Mouse (Mus musculus) layer of hippocampus, adult 11-12 months (tissue): Measurements from ENCODE around the gene Bbx.

ENCODE experiments used
- DNase-seq: peaks from one replicate; pipeline ENCODE4 v3.0.0; 2022; ENCODE audit warnings: low spot score

Bbx gene

GRCm38 (mm10) chr16:50228833-50229232, 203.4 kb downstream of the Bbx start:
- no peak for DNase-seq

GRCm38 (mm10) chr16:50226274-50226673, 205.9 kb downstream of the Bbx start:
- no peak for DNase-seq

- DNase-seq: no peak
Measured at GRCm38 (mm10) chr16:50224946-50225345, 207.2 kb downstream of the Bbx start.

GRCm38 (mm10) chr16:50220734-50221501, 211.3 kb downstream of the Bbx start:
- peak; percentile 19 for DNase-seq

- DNase-seq: no peak
Measured at GRCm38 (mm10) chr16:50217084-50217483, 215.1 kb downstream of the Bbx start.

- DNase-seq: no peak
Measured at GRCm38 (mm10) chr16:50211727-50212126, 220.5 kb downstream of the Bbx start.

GRCm38 (mm10) chr16:50211231-50211630, 221.0 kb downstream of the Bbx start:
- no peak for DNase-seq

- no peak for DNase-seq
Measured at GRCm38 (mm10) chr16:50210742-50211141, 221.4 kb downstream of the Bbx start.

GRCm38 (mm10) chr16:50204944-50205343, 227.2 kb downstream of the Bbx start:
- no peak for DNase-seq

- peak; percentile 47 for DNase-seq
Measured at GRCm38 (mm10) chr16:50201546-50202151, 230.5 kb downstream of the Bbx start.

- no peak for DNase-seq
Measured at GRCm38 (mm10) chr16:50200214-50200613, 232.0 kb downstream of the Bbx start.

- peak; percentile 35 for DNase-seq
Measured at GRCm38 (mm10) chr16:50196118-50196517, 236.1 kb downstream of the Bbx start.

GRCm38 (mm10) chr16:50192626-50193025, 239.6 kb downstream of the Bbx start:
- no peak for DNase-seq

GRCm38 (mm10) chr16:50189108-50189507, 243.1 kb downstream of the Bbx start:
- DNase-seq: no peak

GRCm38 (mm10) chr16:50186604-50187003, 245.6 kb downstream of the Bbx start:
- DNase-seq: no peak

- no peak for DNase-seq
Measured at GRCm38 (mm10) chr16:50185041-50185440, 247.1 kb downstream of the Bbx start.

- no peak for DNase-seq
Measured at GRCm38 (mm10) chr16:50182988-50183387, 249.2 kb downstream of the Bbx start.

- no peak for DNase-seq
Measured at GRCm38 (mm10) chr16:50182561-50182960, 249.6 kb downstream of the Bbx start.

- no peak for DNase-seq
Measured at GRCm38 (mm10) chr16:50172760-50173159, 259.4 kb downstream of the Bbx start.

GRCm38 (mm10) chr16:50170812-50171211, 261.4 kb downstream of the Bbx start:
- DNase-seq: no peak

GRCm38 (mm10) chr16:50167983-50168299, 264.2 kb downstream of the Bbx start:
- no peak for DNase-seq

GRCm38 (mm10) chr16:50167231-50167982, 264.8 kb downstream of the Bbx start:
- DNase-seq: no peak
